Mouse (Mus musculus) heart, postnatal 10 days (tissue): ENCODE measurements at regions not wholly inside any gene's neighbourhood (a gene's known extent, or its start where the extent isn't known, plus 50 kb on each side); places are given as distances from the start of the nearest gene placed in this dataset.

Source experiments
- DNase-seq, 2 experiments: peaks; one replicate each; pipeline ENCODE4 v3.0.0; 2021
- intact Hi-C: fragments of 180-260 bp; cut with DNase I; formaldehyde crosslinking; loops from one replicate; pipeline ENCODE4 v1.15.1; 2025

GRCm38 (mm10) chr7:93795210-93795609, 715.5 kb downstream of the Fam181b start:
- DNase-seq = no peak
- intact Hi-C loops = no loop called here

- intact Hi-C loops = no loop called here
- no peak for DNase-seq
Measured at GRCm38 (mm10) chr7:93835697-93836096, 756.0 kb downstream of the Fam181b start.

GRCm38 (mm10) chr7:93836169-93836568, 756.5 kb downstream of the Fam181b start:
- intact Hi-C loops = no loop called here
- no peak for DNase-seq

- DNase-seq = no peak
- intact Hi-C loops = no loop called here
Measured at GRCm38 (mm10) chr7:93855025-93855424, 775.4 kb downstream of the Fam181b start.

GRCm38 (mm10) chr7:93893701-93894100, 814.0 kb downstream of the Fam181b start:
- intact Hi-C loops = no loop called here

GRCm38 (mm10) chr7:93896921-93897320, 817.3 kb downstream of the Fam181b start:
- no peak for DNase-seq
- intact Hi-C loops = no loop called here

More at GRCm38 (mm10) chr7:93893701-93894100, 814.0 kb downstream of the Fam181b start:
- DNase-seq = no peak

GRCm38 (mm10) chr7:93902770-93903169, 823.1 kb downstream of the Fam181b start:
- no peak for DNase-seq
- intact Hi-C loops = no loop called here

GRCm38 (mm10) chr7:93936925-93937324, 857.3 kb downstream of the Fam181b start:
- DNase-seq = no peak
- intact Hi-C loops = no loop called here

- DNase-seq = no peak
- intact Hi-C loops = no loop called here
Measured at GRCm38 (mm10) chr7:93982103-93982502, 902.4 kb downstream of the Fam181b start.

- no peak for DNase-seq
- intact Hi-C loops = no loop called here
Measured at GRCm38 (mm10) chr7:94002780-94003179, 923.1 kb downstream of the Fam181b start.

GRCm38 (mm10) chr7:94042466-94043030, 962.9 kb downstream of the Fam181b start:
- intact Hi-C loops = loop anchor here (5.0 kb wide), 1 partner anchor 920 kb away; no protein-coding TSS in a partner anchor
- no peak for DNase-seq

- intact Hi-C loops = no loop called here
Measured at GRCm38 (mm10) chr7:94045428-94045827, 965.8 kb downstream of the Fam181b start.

GRCm38 (mm10) chr7:94046029-94046428, 966.4 kb downstream of the Fam181b start:
- intact Hi-C loops = no loop called here
- no peak for DNase-seq

More at GRCm38 (mm10) chr7:94045428-94045827, 965.8 kb downstream of the Fam181b start:
- DNase-seq = no peak

GRCm38 (mm10) chr7:94061814-94062545, 982.3 kb downstream of the Fam181b start:
- intact Hi-C loops = no loop called here
- no peak for DNase-seq
